Mouse (Mus musculus) bone marrow, adult 2 months (tissue): ENCODE measurements around the gene Cacna1c. TPM values are rescaled to one million over a fixed set of nuclear protein-coding genes. Genes with fewer than 3 reads are reported as not detected.
A peak's percentile ranks its signal among the peaks of the same experiment; 100 is the strongest.
"Not testable (repeated sequence)": the region's sequence is repeated elsewhere in the genome, so short reads cannot be mapped to it uniquely, and the experiment has no call there.

ENCODE experiments used
- H3K27ac ChIP-seq: fragments of 200-500 bp; 2 replicates; pipeline ENCODE4 v1.5.1; 2012; ENCODE audit warnings: low read depth, mild to moderate bottlenecking, control low read depth, inconsistent platforms, low read length; ENCODE audit not compliant: control insufficient read depth, poor library complexity, insufficient read depth
- H3K4me1 ChIP-seq: fragments of 200-500 bp; 2 replicates; pipeline ENCODE4 v1.6.1; 2011; ENCODE audit warnings: low read length; ENCODE audit not compliant: control insufficient read depth, insufficient read depth
- H3K4me3 ChIP-seq: fragments of 200-500 bp; replicated peaks from 2 replicates; pipeline ENCODE3; 2011; ENCODE audit warnings: mild to moderate bottlenecking, low read depth, low read length, control low read depth; ENCODE audit not compliant: control insufficient read depth
- CTCF ChIP-seq: fragments of 200-500 bp; IDR thresholded peaks from 2 replicates; pipeline ENCODE4 v1.5.1; 2011; ENCODE audit warnings: low read length, control low read depth; ENCODE audit not compliant: control insufficient read depth, insufficient read depth
- POLR2A ChIP-seq: fragments of 200-500 bp; IDR thresholded peaks from 2 replicates; pipeline ENCODE4 v1.6.1; 2011; ENCODE audit warnings: low read depth, mild to moderate bottlenecking, control low read depth, low read length, borderline replicate concordance; ENCODE audit not compliant: control insufficient read depth
- WGBS: fragments of 180-500 bp; shearing (Covaris S2); methylation state at CpG from one replicate; pipeline ENCODE4 v1.1.7; 2018; 5-methylcytosine and 5-hydroxymethylcytosine counted together
- polyA plus RNA-seq: library from polyadenylated mRNA; stranded (reverse); fragments of >200 nt; gene quantifications from 2 replicates; pipeline ENCODE4 v1.2.4, GENCODE M21; 2011; ENCODE audit warnings: low replicate concordance; ENCODE audit not compliant: missing spikeins, insufficient read depth, insufficient read length

The Cacna1c gene
- polyA plus RNA-seq, 1 experiment: 3.1 TPM

GRCm38 (mm10) chr6:118595681-118596055 is 600.5 kb downstream of the Cacna1c start:
- WGBS: 77% methylated on average over 9 of the region's 9 CpGs
- Histone ChIP-seq H3K4me1 (peaks cover 1% of the 10 kb centered on the region; the same call in 1 of the 2 replicates), H3K4me3 (no peak overlapping the region), H3K27ac (no peak overlapping the region)
- no peak for TF ChIP-seq CTCF
- TF ChIP-seq POLR2A: 0 out of 2 replicates have a peak, but pooled peaks have one; percentile 14

- TF ChIP-seq POLR2A (no peak), CTCF (no peak)
- WGBS: 55% methylated on average over 10 of the region's 10 CpGs
- Histone ChIP-seq H3K4me1 (peaks cover 1% of the 10 kb centered on the region; the same call in 1 of the 2 replicates), H3K27ac (no peak overlapping the region), H3K4me3 (no peak overlapping the region)
Measured at GRCm38 (mm10) chr6:118594833-118595680, 601.2 kb downstream of the Cacna1c start.

GRCm38 (mm10) chr6:118594070-118594469 is 602.1 kb downstream of the Cacna1c start:
- Histone ChIP-seq H3K4me1 (peaks cover 1% of the 10 kb centered on the region; the same call in 1 of the 2 replicates), H3K27ac (no peak overlapping the region), H3K4me3 (no peak overlapping the region)
- TF ChIP-seq CTCF (no peak), POLR2A (no peak)
- whole genome bisulfite sequencing: 25% methylated on average over 10 of the region's 10 CpGs

- peaks cover 1% of the 10 kb centered on the region; the same call in 1 of the 2 replicates for H3K4me1 ChIP-seq
- TF ChIP-seq CTCF (no peak), POLR2A (no peak)
- H3K27ac ChIP-seq: no peak overlapping the region
- no peak overlapping the region for H3K4me3 ChIP-seq
- under 1% methylated on average over 34 of the region's 34 CpGs for WGBS
Measured at GRCm38 (mm10) chr6:118593377-118594061, 602.7 kb downstream of the Cacna1c start.

- Histone ChIP-seq H3K4me1 (peaks cover 1% of the 10 kb centered on the region; the same call in 1 of the 2 replicates), H3K27ac (no peak overlapping the region), H3K4me3 (no peak overlapping the region)
- WGBS: 18% methylated on average over 21 of the region's 21 CpGs
- no peak for TF ChIP-seq CTCF
- no peak for TF ChIP-seq POLR2A
Measured at GRCm38 (mm10) chr6:118592662-118593376, 603.4 kb downstream of the Cacna1c start.

GRCm38 (mm10) chr6:118578741-118579140 is 617.5 kb downstream of the Cacna1c start:
- H3K27ac ChIP-seq, H3K4me3 ChIP-seq, H3K4me1 ChIP-seq: not testable (repeated sequence)
- WGBS: 66% methylated on average over 4 of the region's 4 CpGs

GRCm38 (mm10) chr6:118574351-118574750 is 621.9 kb downstream of the Cacna1c start:
- no peaks in the 10 kb centered on the region for H3K4me1 ChIP-seq
- 82% methylated on average over 6 of the region's 6 CpGs for WGBS
- TF ChIP-seq CTCF (no peak), POLR2A (no peak)
- H3K27ac ChIP-seq: no peak overlapping the region
- no peak overlapping the region for H3K4me3 ChIP-seq

GRCm38 (mm10) chr6:118567816-118568215 is 628.4 kb downstream of the Cacna1c start:
- Histone ChIP-seq H3K4me3 (no peak overlapping the region), H3K4me1 (no peaks in the 10 kb centered on the region; the same call in 1 of the 2 replicates), H3K27ac (no peak overlapping the region)
- WGBS: 88% methylated on average over 3 of the region's 3 CpGs
- TF ChIP-seq CTCF: no peak
- no peak for TF ChIP-seq POLR2A
